In the genomic region with DNA sequence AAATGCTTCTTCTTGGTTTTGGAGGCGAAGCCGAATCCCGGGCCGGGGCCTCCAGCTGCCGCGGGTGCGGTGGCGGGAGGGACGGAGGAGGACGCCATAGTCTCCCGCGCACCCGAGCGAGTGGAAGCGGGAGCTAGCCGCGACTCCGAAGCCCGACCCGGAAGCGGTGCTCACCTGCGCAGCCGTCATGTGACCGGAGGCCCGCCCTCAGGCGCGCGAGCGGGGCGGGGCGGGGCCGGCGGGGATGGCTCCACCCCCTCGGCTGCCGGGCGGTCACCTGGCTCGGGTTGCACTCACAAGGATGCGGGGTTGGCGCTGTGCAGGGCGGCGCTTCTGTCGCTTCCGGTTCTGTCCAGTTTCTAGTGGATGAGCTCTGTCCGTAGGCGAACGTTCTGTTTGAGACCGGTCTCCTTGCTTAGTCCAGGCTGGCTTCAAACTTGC, we compare ENCODE assay signal across 1 mouse cellular context.
TF ChIP-seq lines count a peak whose summit lies in the region.

A gene (minus strand): TSS at position 172 of the 441 bp plus-strand sequence.

TF ChIP-seq in CH12.LX, 34 proteins besides CTCF, POLR2A, EP300 and RAD21:
- TF ChIP-seq NRF1 (IDR thresholded peaks at IDR 0.05; ENCODE audit: low read depth, low read length): peak; percentile 73
- peak; percentile 82; the same call in 1 of the 2 replicates for TF ChIP-seq ZMIZ1 (IDR thresholded peaks at IDR 0.05; ENCODE audit: low read depth, low read length)
- TF ChIP-seq MAFK (IDR thresholded peaks at IDR 0.05; ENCODE audit: insufficient replicate concordance, low read length): no peak
- no peak for TF ChIP-seq JUN (IDR thresholded peaks at IDR 0.05; ENCODE audit: insufficient read depth, low read depth, low read length)
- no peak for TF ChIP-seq GABPA (IDR thresholded peaks at IDR 0.05; ENCODE audit: insufficient replicate concordance, low read depth, low read length)
- TF ChIP-seq ETS1 (conservative IDR thresholded peaks at IDR 0.05; ENCODE audit: low read depth, low read length): no peak; the same call in 1 of the 2 replicates
- TF ChIP-seq ZC3H11A (IDR thresholded peaks at IDR 0.05; ENCODE audit: low read depth, low read length): no peak
- no peak; the same call in 1 of the 2 replicates for TF ChIP-seq MEF2A (IDR thresholded peaks at IDR 0.05; ENCODE audit: borderline replicate concordance, low read depth, low read length)
- no peak for TF ChIP-seq MYC (IDR thresholded peaks at IDR 0.05; ENCODE audit: low read depth, low read length)
- peak; percentile 57 for TF ChIP-seq MAX (IDR thresholded peaks at IDR 0.05; ENCODE audit: low read length)
- TF ChIP-seq ELF1 (IDR thresholded peaks at IDR 0.05; ENCODE audit: low read depth, low read length): peak; percentile 98
- no peak for TF ChIP-seq JUND (conservative IDR thresholded peaks at IDR 0.05; ENCODE audit: low read depth, low read length)
- TF ChIP-seq MXI1 (IDR thresholded peaks at IDR 0.05; ENCODE audit: low read depth, low read length): no peak
- no peak for TF ChIP-seq UBTF (IDR thresholded peaks at IDR 0.05; ENCODE audit: low read depth, low read length)
- TF ChIP-seq E2F4 (IDR thresholded peaks at IDR 0.05; ENCODE audit: insufficient replicate concordance, low read depth, low read length): no peak
- TF ChIP-seq POLR2AphosphoS2 (IDR thresholded peaks at IDR 0.05; ENCODE audit: low read depth, low read length): peak; percentile 90
- TF ChIP-seq KAT2A (IDR thresholded peaks at IDR 0.05; ENCODE audit: insufficient replicate concordance, low read length): 0 out of 2 replicates have a peak, but pooled peaks have one; percentile 49
- 0 out of 2 replicates have a peak, but pooled peaks have one; percentile 17 for TF ChIP-seq CHD2 (IDR thresholded peaks at IDR 0.05; ENCODE audit: low read length)
- TF ChIP-seq USF2 (conservative IDR thresholded peaks at IDR 0.05; ENCODE audit: low read depth, low read length): peak; percentile 85
- TF ChIP-seq SMC3 (IDR thresholded peaks at IDR 0.05; ENCODE audit: low read depth, low read length): no peak
- TF ChIP-seq HCFC1 (IDR thresholded peaks at IDR 0.05; ENCODE audit: low read depth, low read length): peak; percentile 66
- no peak for TF ChIP-seq ZNF384 (IDR thresholded peaks at IDR 0.05; ENCODE audit: low read depth, low read length)
- TF ChIP-seq SIN3A (IDR thresholded peaks at IDR 0.05; ENCODE audit: low read length): peak; percentile 89
- TF ChIP-seq PAX5 (IDR thresholded peaks at IDR 0.05; ENCODE audit: low read length): no peak
- 0 out of 2 replicates have a peak, but pooled peaks have one; percentile 25 for TF ChIP-seq MAZ (IDR thresholded peaks at IDR 0.05; ENCODE audit: low read depth, low read length)
- peak; percentile 92 for TF ChIP-seq BHLHE40 (IDR thresholded peaks at IDR 0.05; ENCODE audit: low read depth, low read length)
- TF ChIP-seq IRF4 (IDR thresholded peaks at IDR 0.05; ENCODE audit: low read depth, low read length): no peak; the same call in 1 of the 2 replicates
- TF ChIP-seq TCF12 (IDR thresholded peaks at IDR 0.05; ENCODE audit: low read depth, low read length): peak; percentile 91
- no peak for TF ChIP-seq RCOR1 (conservative IDR thresholded peaks at IDR 0.05; ENCODE audit: low read depth, low read length)
- TF ChIP-seq CHD1 (IDR thresholded peaks at IDR 0.05; ENCODE audit: low read depth, low read length): no peak
- TF ChIP-seq USF1 (IDR thresholded peaks at IDR 0.05; ENCODE audit: low read depth, low read length): peak; percentile 97
- no peak for TF ChIP-seq ZKSCAN1 (IDR thresholded peaks at IDR 0.05; ENCODE audit: borderline replicate concordance, low read depth, low read length)
- peak; percentile 93 for TF ChIP-seq NELFE (IDR thresholded peaks at IDR 0.05; ENCODE audit: low read depth, low read length)
- TF ChIP-seq TBP (conservative IDR thresholded peaks at IDR 0.05; ENCODE audit: low read depth, low read length): peak; percentile 66
